33 mouse cellular contexts compared by ENCODE assay signal in genomic region chr8:69741231-69741630, GRCm38 (mm10). TPM values are rescaled to one million over a fixed set of nuclear protein-coding genes. Genes with fewer than 3 reads are reported as not detected.
DNase-seq lines count a peak whose midpoint lies in the region; ATAC-seq and TF ChIP-seq lines count a peak whose summit lies in the region.
"Had no signal": no experiment of that assay in that cellular context is flagged by ENCODE, and none has a peak within 500 bp of the region (broad histone marks: within the 10 kb centered on the region; RNA-seq: fewer than 3 reads in every experiment).

No protein-coding gene starts in this region.

- H3K36me3 ChIP-seq in intestine, postnatal 0 days (ENCODE audit: control insufficient read depth, insufficient read depth): peaks cover 17% of the 10 kb centered on the region; the same call in 1 of the 2 replicates
- H3K36me3 ChIP-seq in intestine, embryonic 16.5 days (ENCODE audit: control insufficient read depth, insufficient read depth, low read length): peaks cover 5% of the 10 kb centered on the region; the same call in 1 of the 2 replicates

- no peaks in the 10 kb centered on the region for H3K4me1 ChIP-seq in intestine, postnatal 0 days (replicated peaks; ENCODE audit: control insufficient read depth, insufficient read depth, low read length)
- H3K4me1 ChIP-seq in intestine, embryonic 16.5 days (ENCODE audit: control insufficient read depth, insufficient read depth, low read length): peaks cover 8% of the 10 kb centered on the region; the same call in 1 of the 2 replicates
- H3K4me1 ChIP-seq: embryonic facial prominence, embryonic 15.5 days; heart, embryonic 13.5 days; hindbrain, embryonic 15.5 days; limb, embryonic 10.5 days; limb, embryonic 15.5 days; lung, embryonic 15.5 days; megakaryocyte, embryonic 14.5 days; midbrain, embryonic 13.5 days had no signal

- TF ChIP-seq CTCF in intestine, postnatal 0 days (IDR thresholded peaks at IDR 0.05; ENCODE audit: low read depth): no peak

- 0 out of 2 replicates have a peak overlapping the region, but pooled peaks have one; percentile 2 for H3K4me2 ChIP-seq in intestine, postnatal 0 days (replicated peaks; ENCODE audit: low read depth)
- H3K4me2 ChIP-seq in intestine, embryonic 16.5 days (ENCODE audit: low read depth, low read length): no peak overlapping the region
- H3K4me2 ChIP-seq: embryonic facial prominence, embryonic 15.5 days; heart, embryonic 13.5 days; hindbrain, embryonic 15.5 days; limb, embryonic 15.5 days; lung, embryonic 15.5 days; midbrain, embryonic 13.5 days had no signal

- WGBS in intestine, postnatal 0 days: 81% methylated on average over 2 of the region's 2 CpGs
- 82% methylated on average over 2 of the region's 2 CpGs for WGBS in intestine, embryonic 16.5 days

- H3K4me3 ChIP-seq in intestine, postnatal 0 days (ENCODE audit: low read depth, low read length): no peak overlapping the region
- H3K4me3 ChIP-seq in intestine, embryonic 16.5 days (ENCODE audit: low read length): no peak overlapping the region
- H3K4me3 ChIP-seq: embryonic facial prominence, embryonic 15.5 days; gastrocnemius, adult 2 months; heart, adult 2 months; heart, embryonic 13.5 days; hindbrain, embryonic 15.5 days; limb, embryonic 10.5 days; limb, embryonic 15.5 days; lung, embryonic 15.5 days; megakaryocyte, embryonic 14.5 days; midbrain, embryonic 13.5 days had no signal

- no peaks in the 10 kb centered on the region for H3K27me3 ChIP-seq in intestine, postnatal 0 days (replicated peaks; ENCODE audit: control insufficient read depth, insufficient read depth, low read length)
- H3K27me3 ChIP-seq in intestine, embryonic 16.5 days (replicated peaks; ENCODE audit: control insufficient read depth, insufficient read depth, low read length): no peaks in the 10 kb centered on the region
- H3K27me3 ChIP-seq: embryonic facial prominence, embryonic 15.5 days; heart, embryonic 13.5 days; hindbrain, embryonic 15.5 days; limb, embryonic 15.5 days; lung, embryonic 15.5 days; midbrain, embryonic 13.5 days had no signal

- no peak overlapping the region for H3K9ac ChIP-seq in intestine, postnatal 0 days (ENCODE audit: low read depth, low read length)
- no peak overlapping the region for H3K9ac ChIP-seq in intestine, embryonic 16.5 days (ENCODE audit: low read depth, low read length)
- H3K9ac ChIP-seq: embryonic facial prominence, embryonic 15.5 days; heart, embryonic 13.5 days; hindbrain, embryonic 15.5 days; limb, embryonic 15.5 days; liver, embryonic 14.5 days; lung, embryonic 15.5 days; midbrain, embryonic 13.5 days had no signal

- no peak overlapping the region for H3K27ac ChIP-seq in intestine, postnatal 0 days (ENCODE audit: low read depth, low read length)
- H3K27ac ChIP-seq in intestine, embryonic 16.5 days (ENCODE audit: low read length): no peak overlapping the region
- H3K27ac ChIP-seq: embryonic facial prominence, embryonic 15.5 days; gastrocnemius, adult 2 months; heart, adult 2 months; heart, embryonic 13.5 days; hindbrain, embryonic 15.5 days; limb, embryonic 10.5 days; limb, embryonic 15.5 days; liver, embryonic 14.5 days; lung, embryonic 15.5 days; midbrain, embryonic 13.5 days had no signal

- no peak for ATAC-seq in intestine, postnatal 0 days
- ATAC-seq in intestine, embryonic 16.5 days: no peak
- ATAC-seq: forebrain, embryonic 14.5 days; inflammation-experienced regulatory T-cells, adult 6 months; midbrain, embryonic 13.5 days had no signal

- no peaks in the 10 kb centered on the region for H3K9me3 ChIP-seq in intestine, postnatal 0 days (ENCODE audit: control insufficient read depth)
- no peaks in the 10 kb centered on the region for H3K9me3 ChIP-seq in intestine, embryonic 16.5 days (ENCODE audit: control insufficient read depth, low read length)
- H3K9me3 ChIP-seq: embryonic facial prominence, embryonic 15.5 days; heart, embryonic 13.5 days; hindbrain, embryonic 15.5 days; limb, embryonic 10.5 days; limb, embryonic 15.5 days; lung, embryonic 15.5 days; megakaryocyte, embryonic 14.5 days; midbrain, embryonic 13.5 days had no signal

- DNase-seq in ES-CJ7 (ENCODE audit: low read depth, low spot score) (peak; percentile 44), ZHBTc4 (ENCODE audit: low read depth, low spot score) (peak; percentile 25), liver (no peak)
- peak; percentile 11 for DNase-seq in forelimb bud, embryonic 11.5 days (ENCODE audit: low read depth, low spot score)
- DNase-seq in ovary, adult 18-20 months (ENCODE audit: low spot score): no peak
- no peak for DNase-seq in lung, postnatal 10 days
- DNase-seq: adrenal gland, adult 8-10 months; cerebellum, adult 9-10 months; gastrocnemius, adult 2 months; gastrocnemius, postnatal 36 days; heart, adult 2 months; heart, postnatal 10 days; kidney, adult 9 months; kidney, postnatal 14 days; layer of hippocampus, adult 9-11 months; lung, postnatal 36 days; retina, postnatal 1 day; right cerebral cortex, postnatal 14 days had no signal

RNA-seq across cellular contexts. Expression of gene Zfp963, which starts 8.5 kb away (rescaled TPM):
- 4.6 and 5.0 TPM in 2 replicates for polyA plus RNA-seq in intestine, postnatal 0 days (2015; fragmentation: Nextera tagmentation; extraction: Ambion mirVana)
- polyA plus RNA-seq in intestine, embryonic 16.5 days (2015; fragmentation: Nextera tagmentation; extraction: Ambion mirVana): 4.9 and 6.2 TPM in 2 replicates

RNA-seq across cellular contexts. Expression of gene Zfp869, which starts 30.7 kb away (rescaled TPM):
- polyA plus RNA-seq in intestine, postnatal 0 days (2015; fragmentation: Nextera tagmentation; extraction: Ambion mirVana): 9.9 and 10.8 TPM in 2 replicates
- polyA plus RNA-seq in intestine, embryonic 16.5 days (2015; fragmentation: Nextera tagmentation; extraction: Ambion mirVana): 21.6 and 23.2 TPM in 2 replicates

RNA-seq across cellular contexts. Expression of gene Gm20422, which starts 33.5 kb away (rescaled TPM):
- polyA plus RNA-seq in intestine, postnatal 0 days (2015; fragmentation: Nextera tagmentation; extraction: Ambion mirVana): 0.43 TPM in 1 of 2 replicates, not detected in the other
- polyA plus RNA-seq in intestine, embryonic 16.5 days (2015; fragmentation: Nextera tagmentation; extraction: Ambion mirVana): 0.54 TPM in 1 of 2 replicates, not detected in the other
- polyA plus RNA-seq: embryonic facial prominence, embryonic 15.5 days; heart, adult 2 months; hindbrain, embryonic 15.5 days; limb, embryonic 15.5 days; small intestine, adult 2 months; testis, adult 2 months had no signal

RNA-seq across cellular contexts. Expression of gene Atp13a1, which starts 49.7 kb away (rescaled TPM):
- 18.6 and 20.5 TPM in 2 replicates for polyA plus RNA-seq in intestine, postnatal 0 days (2015; fragmentation: Nextera tagmentation; extraction: Ambion mirVana)
- 50.0 and 53.7 TPM in 2 replicates for polyA plus RNA-seq in intestine, embryonic 16.5 days (2015; fragmentation: Nextera tagmentation; extraction: Ambion mirVana)

RNA-seq across cellular contexts. Expression of gene Zfp866, which starts 49.7 kb away (rescaled TPM):
- polyA plus RNA-seq in intestine, postnatal 0 days (2015; fragmentation: Nextera tagmentation; extraction: Ambion mirVana): 6.1 and 6.5 TPM in 2 replicates
- polyA plus RNA-seq in intestine, embryonic 16.5 days (2015; fragmentation: Nextera tagmentation; extraction: Ambion mirVana): 15.6 and 16.7 TPM in 2 replicates

Comparison
In these comparisons a context has a peak if more than half of its experiments do, and no peak if none do; other contexts are left out.
1. DNase-seq: peak in ES-CJ7 (single experiment), ZHBTc4 (single experiment) and forelimb bud, embryonic 11.5 days (single experiment); none in liver (single experiment), ovary, adult 18-20 months (single experiment) and lung, postnatal 10 days (single experiment).